Mouse (Mus musculus) ES-Bruce4 (cell line): ENCODE measurements around the gene Tnfsf14. TPM values are rescaled to one million over a fixed set of nuclear protein-coding genes. Genes with fewer than 3 reads are reported as not detected.

Experiments used
- H3K27ac ChIP-seq: 2 replicates; pipeline ENCODE4 v1.5.1; 2012; ENCODE audit warnings: low read length, inconsistent platforms; ENCODE audit not compliant: insufficient read depth
- H3K27me3 ChIP-seq: 2 replicates; pipeline ENCODE4 v1.6.1; 2012; ENCODE audit warnings: mild to moderate bottlenecking, low read length, inconsistent platforms; ENCODE audit not compliant: control insufficient read depth, poor library complexity, insufficient read depth, severe bottlenecking
- H3K36me3 ChIP-seq: 2 replicates; pipeline ENCODE4 v1.6.1; 2012; ENCODE audit warnings: inconsistent platforms, mild to moderate bottlenecking, low read length, moderate library complexity; ENCODE audit not compliant: control insufficient read depth, poor library complexity, insufficient read depth, severe bottlenecking
- H3K4me1 ChIP-seq: one replicate; pipeline ENCODE4 v1.8.1; 2011; ENCODE audit warnings: low read length; ENCODE audit not compliant: control insufficient read depth, insufficient read depth
- H3K4me3 ChIP-seq: 2 replicates; pipeline ENCODE4 v1.5.1; 2011; ENCODE audit warnings: low read depth, mild to moderate bottlenecking, low read length
- H3K9ac ChIP-seq: 2 replicates; pipeline ENCODE4 v1.6.1; 2012; ENCODE audit warnings: low read depth, mild to moderate bottlenecking, inconsistent platforms; ENCODE audit not compliant: poor library complexity, severe bottlenecking
- H3K9me3 ChIP-seq: replicated peaks from 2 replicates; pipeline ENCODE4 v1.6.1; 2012; ENCODE audit warnings: mild to moderate bottlenecking, low read length, inconsistent platforms; ENCODE audit not compliant: control insufficient read depth, poor library complexity, insufficient read depth, severe bottlenecking
- CTCF ChIP-seq: IDR thresholded peaks from one replicate; pipeline ENCODE4 v1.8.1; 2011; ENCODE audit warnings: low read depth, low read length
- EP300 ChIP-seq: IDR thresholded peaks from 2 replicates; pipeline ENCODE4 v1.6.1; 2011; ENCODE audit warnings: low read depth, low read length; ENCODE audit not compliant: insufficient read depth
- POLR2A ChIP-seq: IDR thresholded peaks from one replicate; pipeline ENCODE4 v1.8.1; 2011; ENCODE audit warnings: low read length; ENCODE audit not compliant: insufficient read depth
- polyA plus RNA-seq: library from polyadenylated mRNA; stranded (reverse); fragments of >200 nt; gene quantifications from 2 replicates; pipeline ENCODE4 v1.2.4, GENCODE M21; 2011; ENCODE audit warnings: low read depth; ENCODE audit not compliant: missing spikeins, insufficient read depth, insufficient read length

The Tnfsf14 gene
- polyA plus RNA-seq, 1 experiment = not detected

DNA sequence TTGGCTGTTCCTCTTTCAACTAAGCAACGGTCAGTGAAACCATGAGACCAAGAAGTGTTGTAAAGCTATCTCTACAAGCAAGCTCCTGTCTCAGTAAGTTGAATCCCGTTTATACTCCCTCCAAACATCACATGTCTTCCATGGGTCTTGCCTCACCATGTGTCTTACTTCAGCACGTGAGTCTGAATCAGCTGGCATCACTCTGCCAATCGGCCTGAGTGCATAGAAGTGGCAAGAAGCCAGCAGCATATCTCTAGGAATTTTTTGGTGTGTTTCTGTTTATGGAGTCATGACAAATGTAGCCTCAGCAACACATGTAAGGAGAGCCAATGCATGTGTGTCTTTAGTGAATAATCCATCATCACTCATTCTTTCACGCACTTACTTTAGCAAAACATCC lies 21.6 kb downstream of the Tnfsf14 start:
- H3K36me3 ChIP-seq = no peaks in the 10 kb centered on the region
- no peak overlapping the region for H3K9ac ChIP-seq
- H3K4me3 ChIP-seq = no peak overlapping the region
- no peaks in the 10 kb centered on the region for H3K27me3 ChIP-seq
- TF ChIP-seq EP300 = no peak
- TF ChIP-seq POLR2A = no peak
- TF ChIP-seq CTCF = no peak
- H3K27ac ChIP-seq = no peak overlapping the region
- no peaks in the 10 kb centered on the region for H3K4me1 ChIP-seq
- peaks cover 4% of the 10 kb centered on the region; the same call in 1 of the 2 replicates for H3K9me3 ChIP-seq

DNA sequence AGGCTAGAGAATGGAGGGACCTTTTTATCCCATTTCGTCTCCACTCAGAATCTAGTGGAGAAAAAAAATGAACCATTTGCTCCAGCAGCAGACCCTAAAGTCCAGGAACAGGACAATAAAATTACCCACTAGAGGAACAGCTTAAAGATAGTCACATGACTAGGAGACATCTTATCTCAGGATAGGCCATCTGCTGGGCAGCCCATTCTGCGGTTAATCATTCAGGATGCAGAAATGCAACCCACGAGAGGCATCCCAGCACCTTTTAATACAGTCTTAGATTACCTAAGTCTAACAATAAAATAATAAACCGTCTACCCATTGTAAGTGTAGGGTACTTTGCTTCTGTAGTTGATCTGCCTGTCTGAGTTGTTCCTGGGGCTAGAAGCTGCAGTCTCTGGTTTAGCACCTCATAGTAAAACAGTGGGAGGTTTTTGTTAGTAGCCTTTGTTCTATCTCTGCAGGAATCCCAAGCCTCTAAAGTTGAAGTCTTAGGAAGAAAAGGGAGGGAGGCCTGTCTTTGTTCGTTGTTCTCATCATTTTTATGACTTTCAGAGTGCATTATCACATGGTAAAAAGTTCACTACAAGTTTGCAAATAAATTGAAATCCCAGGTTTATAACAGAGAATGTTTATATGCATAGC lies 23.2 kb downstream of the Tnfsf14 start:
- Histone ChIP-seq H3K27ac (no peak overlapping the region), H3K36me3 (no peaks in the 10 kb centered on the region), H3K9me3 (peaks cover 4% of the 10 kb centered on the region; the same call in 1 of the 2 replicates), H3K9ac (no peak overlapping the region), H3K27me3 (no peaks in the 10 kb centered on the region), H3K4me1 (no peaks in the 10 kb centered on the region), H3K4me3 (no peak overlapping the region)
- TF ChIP-seq POLR2A (no peak), CTCF (no peak), EP300 (no peak)

DNA sequence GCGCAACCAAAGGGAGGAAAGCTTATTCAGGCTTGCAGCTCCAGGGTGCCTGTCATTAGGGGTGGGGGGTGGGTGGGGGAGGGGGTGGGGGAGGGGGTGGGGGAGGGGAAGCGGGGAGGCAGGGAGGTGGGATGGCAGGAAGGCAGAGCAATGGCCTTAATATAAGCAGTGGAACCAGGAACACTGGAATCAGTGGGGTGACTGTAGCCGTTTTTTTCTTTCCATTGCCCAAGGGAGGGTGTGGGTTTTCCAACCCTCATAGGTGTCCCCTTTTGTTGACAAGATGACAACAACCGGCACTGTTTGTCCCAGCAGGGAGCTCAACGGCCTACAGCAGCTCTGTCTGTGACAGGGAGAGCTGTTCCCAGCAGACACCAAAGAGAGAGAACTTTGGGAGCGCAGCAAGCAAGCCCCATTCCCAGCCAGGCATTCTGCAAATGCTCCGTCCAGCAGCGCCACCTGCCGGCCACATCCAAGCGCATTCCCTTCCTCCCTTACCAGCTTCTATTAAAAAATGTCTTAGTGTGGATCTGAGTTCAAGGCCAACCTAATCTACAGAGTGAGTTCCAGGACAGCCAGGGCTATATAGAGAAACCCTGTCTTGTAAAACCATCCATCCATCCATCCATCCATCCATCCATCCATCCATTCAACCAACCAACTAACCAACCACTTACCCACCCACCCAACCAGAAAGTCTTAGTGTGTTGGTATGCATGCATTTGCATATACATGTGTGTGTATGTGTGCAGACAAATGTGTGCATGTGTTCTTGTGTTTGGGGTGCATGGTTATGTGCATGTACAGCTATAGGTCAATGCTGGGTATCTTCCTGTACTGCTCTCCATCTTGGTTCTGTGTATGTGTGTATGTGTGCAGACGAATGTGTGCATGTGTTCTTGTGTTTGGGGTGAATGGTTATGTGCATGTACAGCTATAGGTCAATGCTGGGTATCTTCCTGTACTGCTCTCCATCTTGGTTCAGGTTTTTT lies 26.9 kb downstream of the Tnfsf14 start:
- TF ChIP-seq POLR2A = no peak
- 0 out of 2 replicates have a peak, but pooled peaks have one; percentile 43 for TF ChIP-seq EP300
- TF ChIP-seq CTCF = peak; percentile 92
- Histone ChIP-seq H3K27me3 (no peaks in the 10 kb centered on the region), H3K9me3 (peaks cover 4% of the 10 kb centered on the region; the same call in 1 of the 2 replicates), H3K9ac (no peak overlapping the region), H3K4me1 (no peaks in the 10 kb centered on the region), H3K36me3 (no peaks in the 10 kb centered on the region), H3K27ac (no peak overlapping the region), H3K4me3 (no peak overlapping the region)

DNA sequence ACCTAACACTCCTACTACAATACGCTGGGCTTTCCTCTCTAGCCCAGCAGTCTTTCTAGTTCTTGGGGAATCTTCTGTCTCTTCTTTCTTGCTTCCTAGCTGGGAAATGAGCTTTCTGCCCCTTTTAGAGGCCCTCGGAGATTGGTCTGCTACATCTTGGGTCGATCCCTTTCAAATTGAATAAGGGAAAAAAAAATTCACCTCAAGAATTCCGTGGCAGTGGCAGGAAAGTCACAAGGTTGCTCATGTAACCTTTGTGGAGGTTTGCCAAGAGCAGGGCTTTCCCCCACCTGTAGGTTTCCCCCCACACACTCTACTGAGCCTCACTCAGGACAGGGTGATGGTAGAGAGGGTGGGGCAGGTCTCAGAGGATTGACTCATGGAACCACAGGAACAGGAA lies 40.2 kb downstream of the Tnfsf14 start:
- no peak overlapping the region for H3K9ac ChIP-seq
- H3K36me3 ChIP-seq = no peaks in the 10 kb centered on the region
- H3K4me1 ChIP-seq = no peaks in the 10 kb centered on the region
- H3K9me3 ChIP-seq = peaks cover 6% of the 10 kb centered on the region
- TF ChIP-seq CTCF (no peak), EP300 (no peak), POLR2A (no peak)
- no peaks in the 10 kb centered on the region for H3K27me3 ChIP-seq
- H3K4me3 ChIP-seq = no peak overlapping the region
- no peak overlapping the region for H3K27ac ChIP-seq

DNA sequence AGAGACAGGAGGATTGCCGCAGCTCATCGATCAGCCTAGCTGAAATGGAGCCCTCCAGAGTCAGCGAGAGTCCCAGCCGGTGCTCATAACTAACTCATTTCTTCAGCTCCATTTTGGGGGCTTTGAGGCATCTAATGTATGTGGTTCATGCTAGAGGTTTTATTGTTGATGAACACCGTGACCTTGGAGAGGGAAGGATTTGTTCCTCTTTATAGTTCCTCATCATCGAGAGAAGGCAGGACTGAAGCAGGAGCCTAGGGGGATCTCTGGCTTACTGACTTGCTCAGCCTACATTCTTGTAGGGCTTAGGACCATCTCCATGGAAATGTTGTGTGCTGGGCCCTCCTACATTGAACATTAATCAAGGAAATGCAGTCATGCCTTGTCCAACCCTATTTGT lies 41.0 kb downstream of the Tnfsf14 start:
- no peak for TF ChIP-seq EP300
- no peak for TF ChIP-seq POLR2A
- TF ChIP-seq CTCF = no peak

More for the DNA sequence above, 41.0 kb downstream of the Tnfsf14 start:
- Histone ChIP-seq H3K27ac (no peak overlapping the region), H3K9me3 (peaks cover 6% of the 10 kb centered on the region), H3K36me3 (no peaks in the 10 kb centered on the region), H3K4me3 (no peak overlapping the region), H3K9ac (no peak overlapping the region), H3K4me1 (no peaks in the 10 kb centered on the region), H3K27me3 (no peaks in the 10 kb centered on the region)
